Mouse (Mus musculus): ENCODE measurements around the gene Cd247.

Cd247 gene

GRCm38 (mm10) chr1:165775518-165776294, 12.8 kb upstream of the Cd247 start:
- DNase-seq (ENCODE audit: low spot score in 2 of 2), result no peak

- no peak for DNase-seq (ENCODE audit: low spot score in 2 of 2)
Measured at GRCm38 (mm10) chr1:165779954-165780585, 8.4 kb upstream of the Cd247 start.

GRCm38 (mm10) chr1:165780586-165781111, 7.8 kb upstream of the Cd247 start:
- peak in 1 of 2 experiments; percentile 30 for DNase-seq (ENCODE audit: low spot score in 2 of 2)

GRCm38 (mm10) chr1:165781426-165781825, 7.1 kb upstream of the Cd247 start:
- no peak for DNase-seq (ENCODE audit: low spot score in 2 of 2)

GRCm38 (mm10) chr1:165781911-165782310, 6.6 kb upstream of the Cd247 start:
- no peak for DNase-seq (ENCODE audit: low spot score in 2 of 2)

- DNase-seq (ENCODE audit: low spot score in 2 of 2), result no peak
Measured at GRCm38 (mm10) chr1:165786296-165786695, 2.2 kb upstream of the Cd247 start.

- no peak for DNase-seq (ENCODE audit: low spot score in 2 of 2)
Measured at GRCm38 (mm10) chr1:165789066-165789660, 682 bp downstream of the Cd247 start.

GRCm38 (mm10) chr1:165789963-165790362, 1.5 kb downstream of the Cd247 start:
- no peak for DNase-seq (ENCODE audit: low spot score in 2 of 2)

GRCm38 (mm10) chr1:165790461-165791210, 2.2 kb downstream of the Cd247 start:
- DNase-seq (ENCODE audit: low spot score in 2 of 2), result no peak

GRCm38 (mm10) chr1:165791411-165791810, 2.9 kb downstream of the Cd247 start:
- no peak for DNase-seq (ENCODE audit: low spot score in 2 of 2)

- DNase-seq (ENCODE audit: low spot score in 2 of 2), result no peak
Measured at GRCm38 (mm10) chr1:165801709-165802310, 13.3 kb downstream of the Cd247 start.

GRCm38 (mm10) chr1:165803107-165803506, 14.6 kb downstream of the Cd247 start:
- no peak for DNase-seq (ENCODE audit: low spot score in 2 of 2)

GRCm38 (mm10) chr1:165804133-165804532, 15.7 kb downstream of the Cd247 start:
- no peak for DNase-seq (ENCODE audit: low spot score in 2 of 2)

GRCm38 (mm10) chr1:165810633-165811032, 22.2 kb downstream of the Cd247 start:
- no peak for DNase-seq (ENCODE audit: low spot score in 2 of 2)

GRCm38 (mm10) chr1:165811170-165811569, 22.7 kb downstream of the Cd247 start:
- DNase-seq (ENCODE audit: low spot score in 2 of 2), result no peak

- no peak for DNase-seq (ENCODE audit: low spot score in 2 of 2)
Measured at GRCm38 (mm10) chr1:165812775-165813174, 24.3 kb downstream of the Cd247 start.

- no peak for DNase-seq (ENCODE audit: low spot score in 2 of 2)
Measured at GRCm38 (mm10) chr1:165814116-165814515, 25.6 kb downstream of the Cd247 start.

- DNase-seq (ENCODE audit: low spot score in 2 of 2), result no peak
Measured at GRCm38 (mm10) chr1:165814521-165815278, 26.2 kb downstream of the Cd247 start.

- no peak for DNase-seq (ENCODE audit: low spot score in 2 of 2)
Measured at GRCm38 (mm10) chr1:165816391-165816790, 27.9 kb downstream of the Cd247 start.

- DNase-seq (ENCODE audit: low spot score in 2 of 2), result peak in 1 of 2 experiments; percentile 23
Measured at GRCm38 (mm10) chr1:165817264-165817663, 28.8 kb downstream of the Cd247 start.

All from urinary bladder, adult 18-20 months (tissue).